Mouse (Mus musculus) embryonic facial prominence, embryonic 13.5 days (tissue): ENCODE measurements around the gene Ehd4. TPM values are rescaled to one million over a fixed set of nuclear protein-coding genes. Genes with fewer than 3 reads are reported as not detected.

Experiments
- ATAC-seq: fragments of 200-750 bp; cut with Nextera tagmentation; 2 replicates; pipeline ENCODE4 v1.8.0; 2017; ENCODE audit warnings: low read depth; ENCODE audit not compliant: insufficient number of reproducible peaks, insufficient read depth, low FRiP score, low TSS enrichment
- H3K27ac ChIP-seq: fragments of 300-500 bp; sonication (generic); 2 replicates; pipeline ENCODE4 v1.5.1; 2015; ENCODE audit warnings: moderate library complexity, mild to moderate bottlenecking, inconsistent platforms
- H3K27me3 ChIP-seq: fragments of 300-500 bp; sonication (generic); 2 replicates; pipeline ENCODE4 v1.6.1; 2015; ENCODE audit warnings: mild to moderate bottlenecking, inconsistent platforms
- H3K36me3 ChIP-seq: fragments of 300-500 bp; sonication (generic); 2 replicates; pipeline ENCODE4 v1.6.1; 2015; ENCODE audit warnings: mild to moderate bottlenecking, inconsistent platforms
- H3K4me1 ChIP-seq: fragments of 300-500 bp; sonication (generic); 2 replicates; pipeline ENCODE4 v1.6.1; 2015; ENCODE audit warnings: inconsistent platforms
- H3K4me2 ChIP-seq: fragments of 300-500 bp; sonication (generic); 2 replicates; pipeline ENCODE4 v1.6.1; 2015; ENCODE audit warnings: moderate library complexity, mild to moderate bottlenecking, inconsistent platforms
- H3K4me3 ChIP-seq: fragments of 300-500 bp; sonication (generic); 2 replicates; pipeline ENCODE4 v1.5.1; 2015; ENCODE audit warnings: mild to moderate bottlenecking, inconsistent platforms
- H3K9ac ChIP-seq: fragments of 300-500 bp; sonication (generic); 2 replicates; pipeline ENCODE4 v1.6.1; 2015; ENCODE audit warnings: mild to moderate bottlenecking, inconsistent platforms
- H3K9me3 ChIP-seq: fragments of 300-500 bp; sonication (generic); 2 replicates; pipeline ENCODE4 v1.6.1; 2016; ENCODE audit warnings: inconsistent platforms
- WGBS: fragments of 180-500 bp; shearing (Covaris S2); methylation state at CpG from one replicate; pipeline ENCODE4 v1.1.7; 2015; ENCODE audit warnings: mixed read lengths; 5-methylcytosine and 5-hydroxymethylcytosine counted together
- polyA plus RNA-seq: library from polyadenylated mRNA; unstranded; fragments of >200 nt; fragmentation: Nextera tagmentation; extraction: Ambion mirVana; gene quantifications from 2 replicates; pipeline ENCODE4 v1.2.1, GENCODE M21; 2015

Ehd4 gene
- polyA plus RNA-seq, 1 experiment from 2014 or later: 22.9 TPM

DNA sequence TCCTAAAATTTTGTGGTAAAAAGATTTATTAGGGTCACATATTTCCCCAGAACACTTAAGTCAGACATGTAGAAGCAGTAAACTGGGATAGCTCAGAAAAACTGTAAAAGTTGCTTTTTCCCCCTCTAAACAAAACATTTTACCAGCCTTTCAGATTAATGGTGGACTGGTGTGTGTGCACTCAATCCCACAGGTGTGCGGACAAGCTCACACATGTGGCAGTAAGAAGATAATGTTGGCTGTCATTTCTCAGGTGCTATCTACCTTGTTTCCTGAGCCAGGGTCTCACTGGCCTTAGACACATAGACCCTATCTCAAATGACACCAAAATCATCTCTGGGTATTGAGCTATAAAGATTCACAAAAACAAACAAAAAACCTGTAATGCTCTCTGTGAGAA is 28.9 kb downstream of the Ehd4 start:
- Histone ChIP-seq H3K4me1 (peaks cover 9% of the 10 kb centered on the region), H3K27ac (no peak overlapping the region), H3K9ac (no peak overlapping the region), H3K4me2 (no peak overlapping the region), H3K36me3 (no peaks in the 10 kb centered on the region), H3K27me3 (no peaks in the 10 kb centered on the region), H3K4me3 (no peak overlapping the region), H3K9me3 (no peaks in the 10 kb centered on the region)
- ATAC-seq: no peak
- WGBS: 91% methylated on average over 1 of the region's 1 CpGs

DNA sequence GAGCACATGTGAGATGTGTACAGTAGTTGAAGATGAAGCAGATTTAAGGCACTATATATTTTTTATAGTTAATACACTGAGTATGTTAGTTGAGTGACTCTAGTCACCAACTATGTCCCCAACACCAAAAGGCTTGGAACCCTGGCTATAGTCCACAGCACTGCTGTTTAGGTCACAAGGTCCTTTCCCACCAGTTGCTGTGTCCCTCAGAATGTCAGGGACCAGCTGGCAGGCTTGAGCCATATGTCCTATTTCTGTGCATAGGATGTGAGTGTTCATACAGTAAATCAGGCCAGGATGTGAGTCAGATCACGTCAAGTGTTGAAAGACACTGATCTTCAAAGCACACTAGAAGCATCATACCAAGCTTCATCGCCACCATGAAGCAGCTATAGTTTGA is 29.5 kb downstream of the Ehd4 start:
- Histone ChIP-seq H3K27me3 (no peaks in the 10 kb centered on the region), H3K27ac (no peak overlapping the region), H3K9me3 (no peaks in the 10 kb centered on the region), H3K4me1 (peaks cover 9% of the 10 kb centered on the region), H3K9ac (no peak overlapping the region), H3K4me2 (no peak overlapping the region), H3K4me3 (no peak overlapping the region), H3K36me3 (no peaks in the 10 kb centered on the region)
- WGBS: 82% methylated on average over 2 of the region's 2 CpGs
- ATAC-seq: no peak

DNA sequence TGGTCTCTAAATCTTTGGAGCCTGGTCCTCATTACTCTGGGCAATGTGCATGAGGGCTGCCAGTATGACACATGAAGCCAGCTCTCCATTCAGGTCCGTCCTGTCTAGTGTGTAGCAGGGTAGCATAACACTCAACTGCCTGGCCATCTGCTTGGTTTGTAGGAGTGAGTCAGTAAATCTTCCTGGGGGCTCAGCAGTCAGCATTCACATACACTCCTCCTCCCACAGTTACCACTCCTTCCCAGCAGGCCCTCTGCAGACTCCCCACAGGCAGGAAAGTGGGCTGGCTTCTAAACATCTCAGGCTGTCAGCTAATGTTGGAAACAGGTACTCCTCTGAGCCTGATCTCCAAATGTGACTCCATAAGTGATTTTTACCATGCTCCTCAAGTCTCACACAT is 30.3 kb downstream of the Ehd4 start:
- no peak for ATAC-seq
- peaks cover 9% of the 10 kb centered on the region for H3K4me1 ChIP-seq
- no peak overlapping the region for H3K4me2 ChIP-seq
- H3K4me3 ChIP-seq: no peak overlapping the region
- WGBS: 34% methylated on average over 1 of the region's 1 CpGs
- H3K9ac ChIP-seq: no peak overlapping the region
- H3K9me3 ChIP-seq: no peaks in the 10 kb centered on the region
- H3K36me3 ChIP-seq: no peaks in the 10 kb centered on the region
- H3K27me3 ChIP-seq: no peaks in the 10 kb centered on the region
- H3K27ac ChIP-seq: no peak overlapping the region

DNA sequence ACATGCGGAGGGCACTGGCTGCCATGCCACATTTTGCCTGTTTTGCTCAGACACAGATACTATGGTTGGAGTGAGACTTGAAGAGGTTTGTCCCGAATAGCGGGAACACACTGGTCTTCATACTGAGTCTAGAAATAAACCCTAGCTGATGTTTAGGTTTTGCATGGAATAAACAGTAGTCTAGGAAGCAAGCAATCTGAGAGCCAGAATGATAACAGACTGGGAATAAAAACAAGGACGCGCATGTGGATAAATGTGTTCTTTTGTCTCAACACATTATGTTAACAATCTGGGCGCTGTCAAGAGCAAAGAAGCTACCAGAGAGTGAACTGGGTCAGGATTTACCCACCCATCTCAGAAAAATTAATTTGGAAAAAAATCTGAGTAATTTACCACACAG is 31.4 kb downstream of the Ehd4 start:
- H3K9me3 ChIP-seq: no peaks in the 10 kb centered on the region
- WGBS: 94% methylated on average over 6 of the region's 6 CpGs
- H3K4me3 ChIP-seq: no peak overlapping the region
- no peak overlapping the region for H3K9ac ChIP-seq
- H3K4me1 ChIP-seq: peaks cover 9% of the 10 kb centered on the region; the same call in 1 of the 2 replicates
- H3K27me3 ChIP-seq: no peaks in the 10 kb centered on the region
- ATAC-seq: no peak
- no peak overlapping the region for H3K4me2 ChIP-seq
- H3K27ac ChIP-seq: no peak overlapping the region
- H3K36me3 ChIP-seq: no peaks in the 10 kb centered on the region

DNA sequence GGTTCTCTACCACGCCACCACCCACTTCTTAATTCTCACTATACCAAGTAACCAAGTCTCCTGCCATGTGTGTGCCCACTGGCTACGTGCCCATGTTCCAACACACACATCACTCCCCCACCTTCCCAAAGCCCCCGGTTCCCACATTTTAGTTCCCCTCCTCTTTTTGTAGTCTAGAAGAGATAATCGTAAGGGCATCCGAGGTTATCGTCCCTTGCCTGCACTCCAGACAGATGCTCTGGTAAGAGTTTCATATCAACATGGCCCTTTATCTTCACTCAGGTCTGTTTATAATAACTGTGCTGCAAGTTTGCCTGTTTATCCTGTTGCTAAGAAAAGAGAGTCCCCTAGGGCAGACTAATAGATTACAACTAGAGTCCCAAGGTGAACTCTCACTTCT is 37.1 kb downstream of the Ehd4 start:
- Histone ChIP-seq H3K27me3 (no peaks in the 10 kb centered on the region), H3K27ac (no peak overlapping the region), H3K4me1 (peaks cover 2% of the 10 kb centered on the region; the same call in 1 of the 2 replicates), H3K4me2 (no peak overlapping the region), H3K9me3 (no peaks in the 10 kb centered on the region), H3K4me3 (no peak overlapping the region), H3K36me3 (no peaks in the 10 kb centered on the region), H3K9ac (no peak overlapping the region)
- WGBS: 86% methylated on average over 6 of the region's 6 CpGs
- no peak for ATAC-seq

DNA sequence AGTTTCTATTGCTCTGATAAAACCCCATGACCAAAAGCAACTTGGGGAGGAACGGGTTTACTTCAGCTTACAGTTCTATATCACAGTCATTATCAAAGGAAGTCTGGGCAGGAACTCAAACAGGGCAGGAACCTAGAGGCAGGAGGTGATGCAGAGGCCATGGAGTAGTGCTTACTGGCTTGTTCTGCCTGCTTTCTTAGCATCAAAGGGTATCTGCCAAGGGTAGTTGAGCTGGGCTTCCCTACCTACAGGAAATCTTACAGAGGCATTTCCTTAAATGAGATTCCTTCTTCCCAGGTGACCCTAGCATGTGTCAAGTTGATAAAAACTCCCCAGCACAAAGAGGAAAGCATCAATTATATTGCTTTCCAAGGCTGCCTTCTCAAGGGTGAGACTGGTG is 38.0 kb downstream of the Ehd4 start:
- Histone ChIP-seq H3K4me1 (peaks cover 7% of the 10 kb centered on the region), H3K4me3 (no peak overlapping the region), H3K36me3 (no peaks in the 10 kb centered on the region), H3K9me3 (no peaks in the 10 kb centered on the region), H3K27me3 (no peaks in the 10 kb centered on the region), H3K4me2 (no peak overlapping the region), H3K27ac (no peak overlapping the region), H3K9ac (no peak overlapping the region)
- 64% methylated on average over 1 of the region's 1 CpGs for WGBS
- ATAC-seq: no peak

DNA sequence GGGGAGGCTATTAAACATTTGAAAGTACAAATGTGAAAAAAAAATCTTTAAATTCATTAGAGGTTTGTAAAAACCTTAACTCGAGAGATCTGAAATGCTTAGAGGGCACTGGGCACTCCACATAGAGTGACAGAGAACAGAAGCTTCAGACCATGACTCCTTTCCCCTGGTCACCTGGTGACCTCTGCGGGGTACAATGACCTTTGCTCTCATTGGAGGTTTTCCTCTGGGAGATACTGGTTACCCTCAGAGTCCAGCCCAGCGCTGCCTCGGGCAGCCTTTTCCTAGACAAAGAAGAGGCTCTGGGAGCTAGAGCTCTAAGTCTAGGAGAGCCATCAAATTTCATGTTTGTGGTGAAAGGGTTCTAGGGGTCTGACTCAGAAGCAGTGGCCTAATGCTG is 39.4 kb downstream of the Ehd4 start:
- WGBS: 60% methylated on average over 4 of the region's 4 CpGs
- no peaks in the 10 kb centered on the region for H3K9me3 ChIP-seq
- no peak overlapping the region for H3K4me2 ChIP-seq
- no peak overlapping the region for H3K4me3 ChIP-seq
- no peak for ATAC-seq
- H3K4me1 ChIP-seq: peaks cover 12% of the 10 kb centered on the region
- no peak overlapping the region for H3K9ac ChIP-seq
- H3K36me3 ChIP-seq: no peaks in the 10 kb centered on the region
- no peaks in the 10 kb centered on the region for H3K27me3 ChIP-seq
- H3K27ac ChIP-seq: no peak overlapping the region

DNA sequence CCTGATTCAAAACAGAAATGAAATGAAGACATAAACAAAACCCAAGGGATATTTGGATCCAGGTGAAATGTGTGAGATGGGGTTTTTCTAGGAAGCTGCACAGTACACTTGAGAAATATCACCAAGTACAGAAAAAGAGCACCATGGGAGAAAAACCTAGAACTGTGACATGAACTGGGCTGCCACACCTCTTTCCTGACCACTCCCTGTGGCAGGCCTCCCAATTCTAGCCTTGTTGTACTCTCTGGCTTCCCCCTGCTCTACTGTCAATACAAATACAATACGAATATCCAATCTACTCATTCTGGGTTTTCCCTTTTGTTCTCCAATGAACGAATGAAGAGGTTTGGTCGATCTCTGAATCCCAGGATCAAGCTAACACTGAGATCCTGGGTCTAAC is 40.4 kb downstream of the Ehd4 start:
- Histone ChIP-seq H3K9ac (no peak overlapping the region), H3K4me1 (peaks cover 12% of the 10 kb centered on the region), H3K36me3 (no peaks in the 10 kb centered on the region), H3K4me3 (no peak overlapping the region), H3K9me3 (no peaks in the 10 kb centered on the region), H3K4me2 (no peak overlapping the region), H3K27ac (no peak overlapping the region), H3K27me3 (no peaks in the 10 kb centered on the region)
- ATAC-seq: no peak
- 95% methylated on average over 3 of the region's 3 CpGs for WGBS

DNA sequence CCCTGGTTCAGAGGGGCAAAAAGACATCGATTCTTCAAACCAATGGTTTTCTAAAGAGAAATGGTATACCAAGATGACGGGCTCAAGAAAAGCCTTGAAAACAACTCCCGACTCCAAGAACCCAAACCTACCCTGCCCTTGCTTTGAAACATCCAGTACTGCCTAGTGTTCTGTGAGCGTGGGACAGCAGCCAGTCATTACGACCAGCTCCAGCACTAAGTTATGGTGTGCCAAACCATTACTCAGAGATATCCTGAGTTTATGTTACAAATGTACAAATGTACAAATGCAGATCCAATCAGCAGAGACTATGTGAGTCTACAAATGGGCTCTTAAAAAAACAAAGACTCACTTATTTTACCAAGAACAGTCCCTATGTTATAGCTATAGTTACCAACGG is 40.9 kb downstream of the Ehd4 start:
- Histone ChIP-seq H3K9ac (no peak overlapping the region), H3K4me1 (peaks cover 12% of the 10 kb centered on the region), H3K4me2 (no peak overlapping the region), H3K4me3 (no peak overlapping the region), H3K36me3 (no peaks in the 10 kb centered on the region), H3K27ac (no peak overlapping the region), H3K27me3 (no peaks in the 10 kb centered on the region), H3K9me3 (no peaks in the 10 kb centered on the region)
- ATAC-seq: no peak
- WGBS: 88% methylated on average over 6 of the region's 6 CpGs

DNA sequence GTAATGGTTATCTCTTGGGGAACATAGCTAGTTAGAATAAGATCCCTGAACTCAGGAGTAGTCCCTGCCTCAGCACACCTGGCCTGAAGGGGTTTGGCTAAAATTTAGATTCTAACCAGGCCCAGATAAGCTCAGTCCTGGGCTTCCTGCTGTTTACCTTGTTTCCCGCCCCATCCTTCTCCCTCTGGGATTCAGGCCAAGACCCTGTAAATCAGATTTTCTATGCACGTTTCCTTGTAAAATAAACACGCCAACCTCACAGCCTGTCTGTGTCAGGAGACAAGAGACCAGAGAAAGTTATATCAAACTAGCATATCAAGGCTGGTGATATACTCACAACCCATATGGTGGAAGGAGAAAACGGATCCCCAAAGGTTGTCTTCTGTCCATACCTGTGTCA is 42.8 kb downstream of the Ehd4 start:
- peaks cover 12% of the 10 kb centered on the region for H3K4me1 ChIP-seq
- no peak overlapping the region for H3K4me3 ChIP-seq
- H3K27me3 ChIP-seq: no peaks in the 10 kb centered on the region
- no peak overlapping the region; the same call in 1 of the 2 replicates for H3K27ac ChIP-seq
- H3K36me3 ChIP-seq: no peaks in the 10 kb centered on the region
- no peak for ATAC-seq
- 44% methylated on average over 4 of the region's 4 CpGs for WGBS
- H3K4me2 ChIP-seq: no peak overlapping the region
- no peaks in the 10 kb centered on the region for H3K9me3 ChIP-seq
- H3K9ac ChIP-seq: no peak overlapping the region

DNA sequence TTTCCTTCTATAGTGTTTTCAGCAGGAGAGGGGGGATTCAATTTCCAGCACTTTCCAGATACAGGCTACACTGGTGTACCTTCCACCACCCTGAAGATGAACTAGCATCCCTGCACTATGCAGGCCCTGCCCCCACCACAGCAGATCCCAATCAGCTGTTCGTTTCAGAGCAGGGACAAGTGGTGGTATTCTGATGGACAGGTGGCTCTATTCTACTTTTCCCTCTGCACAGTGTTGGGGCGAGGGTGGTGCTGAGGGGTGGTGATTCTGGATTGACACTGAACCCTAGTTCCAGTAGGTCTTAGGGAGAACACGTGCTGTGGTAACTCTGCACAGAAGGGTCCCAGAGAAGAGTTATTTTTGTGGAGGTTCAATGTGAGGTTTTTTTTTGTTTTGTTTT is 43.2 kb downstream of the Ehd4 start:
- Histone ChIP-seq H3K27ac (no peak overlapping the region), H3K4me1 (peaks cover 12% of the 10 kb centered on the region), H3K4me3 (no peak overlapping the region), H3K9me3 (no peaks in the 10 kb centered on the region), H3K9ac (no peak overlapping the region), H3K36me3 (no peaks in the 10 kb centered on the region), H3K27me3 (no peaks in the 10 kb centered on the region), H3K4me2 (no peak overlapping the region)
- ATAC-seq: no peak
- WGBS: 68% methylated on average over 3 of the region's 3 CpGs

DNA sequence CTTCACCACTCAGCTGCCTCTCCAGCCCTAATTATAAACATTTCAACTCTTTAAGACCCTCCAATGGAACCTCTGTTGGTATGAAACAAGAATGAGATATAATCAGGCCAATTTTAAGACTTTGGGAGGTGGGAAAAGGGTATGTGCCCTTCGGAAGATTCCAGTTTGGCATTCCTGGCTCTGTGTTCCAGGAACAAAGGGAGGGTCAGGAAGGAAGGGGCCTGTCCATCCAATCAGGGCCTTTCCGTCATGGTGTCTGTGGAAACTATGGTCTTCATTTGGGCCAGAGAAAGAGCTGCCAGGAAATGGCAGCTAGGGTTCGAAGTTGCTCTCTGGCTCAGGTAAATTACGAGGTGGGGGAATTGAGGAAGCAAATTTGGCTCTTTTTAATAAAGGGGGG is 46.3 kb downstream of the Ehd4 start:
- ATAC-seq: no peak
- no peak overlapping the region for H3K9ac ChIP-seq
- H3K4me1 ChIP-seq: peaks cover 15% of the 10 kb centered on the region
- no peak overlapping the region for H3K27ac ChIP-seq
- H3K36me3 ChIP-seq: no peaks in the 10 kb centered on the region
- no peak overlapping the region for H3K4me3 ChIP-seq
- no peak overlapping the region for H3K4me2 ChIP-seq
- WGBS: 86% methylated on average over 4 of the region's 4 CpGs
- no peaks in the 10 kb centered on the region for H3K9me3 ChIP-seq
- H3K27me3 ChIP-seq: no peaks in the 10 kb centered on the region

DNA sequence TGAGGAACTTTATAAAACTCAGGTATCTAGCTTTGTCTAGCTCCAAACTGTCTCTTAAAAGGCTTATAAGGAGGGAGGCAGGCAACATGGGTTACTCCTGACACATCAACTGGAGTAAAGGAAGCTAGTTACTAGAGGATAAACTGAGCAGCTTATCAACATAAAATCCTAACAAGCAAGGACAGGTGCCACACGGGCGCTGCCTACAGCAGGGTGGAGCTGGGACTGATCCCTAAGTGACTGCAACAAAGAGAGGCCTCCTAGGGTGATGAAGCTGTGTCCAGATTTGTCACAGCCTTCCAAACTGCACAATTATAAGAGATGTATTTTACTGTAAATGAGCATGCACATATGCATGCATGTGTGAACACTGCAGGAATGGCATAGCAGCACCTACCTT is 47.0 kb downstream of the Ehd4 start:
- WGBS: 93% methylated on average over 2 of the region's 2 CpGs
- H3K27me3 ChIP-seq: no peaks in the 10 kb centered on the region
- peaks cover 18% of the 10 kb centered on the region for H3K4me1 ChIP-seq
- no peak overlapping the region for H3K4me3 ChIP-seq
- H3K9me3 ChIP-seq: no peaks in the 10 kb centered on the region
- no peak overlapping the region for H3K4me2 ChIP-seq
- H3K9ac ChIP-seq: no peak overlapping the region
- H3K36me3 ChIP-seq: no peaks in the 10 kb centered on the region
- no peak overlapping the region for H3K27ac ChIP-seq
- ATAC-seq: no peak
